Mouse (Mus musculus) T-cell, adult 2 months (primary cell): ENCODE data around the gene Esyt1.
"Not testable (repeated sequence)": the region's sequence is repeated elsewhere in the genome, so short reads cannot be mapped to it uniquely, and the experiment has no call there.

ENCODE experiments used
- DNase-seq: peaks from one replicate; pipeline ENCODE4 v3.0.0; 2022; ENCODE audit warnings: low spot score

Esyt1 gene

DNA sequence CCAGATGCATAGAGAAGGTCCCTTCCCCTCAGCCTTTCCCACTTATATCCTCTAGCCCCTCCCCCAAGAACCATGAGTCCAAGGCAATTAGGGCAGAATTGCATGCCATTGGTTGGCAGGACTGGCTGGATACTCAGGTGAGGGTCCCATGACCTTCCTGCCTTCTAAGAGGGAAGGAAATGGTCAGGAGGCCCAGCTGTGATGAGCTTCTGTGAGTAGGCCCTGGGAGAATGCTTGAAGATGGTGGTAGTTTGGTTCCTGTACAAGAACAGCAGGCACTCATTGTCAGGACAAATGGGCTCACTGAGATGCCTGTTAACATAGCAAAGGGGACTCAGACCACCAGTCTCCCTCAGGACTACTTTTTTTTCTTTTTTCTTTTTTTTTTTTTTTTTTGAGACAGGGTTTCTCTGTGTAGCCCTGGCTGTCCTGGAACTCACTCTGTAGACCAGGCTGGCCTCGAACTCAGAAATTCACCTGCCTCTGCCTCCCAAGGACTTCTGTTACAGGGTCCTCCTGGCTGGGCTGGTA is 12.7 kb upstream of the Esyt1 start:
- DNase-seq, result no peak

GRCm38 (mm10) chr10:128536266-128536940 is 10.7 kb upstream of the Esyt1 start:
- peak; percentile 94 for DNase-seq

DNA sequence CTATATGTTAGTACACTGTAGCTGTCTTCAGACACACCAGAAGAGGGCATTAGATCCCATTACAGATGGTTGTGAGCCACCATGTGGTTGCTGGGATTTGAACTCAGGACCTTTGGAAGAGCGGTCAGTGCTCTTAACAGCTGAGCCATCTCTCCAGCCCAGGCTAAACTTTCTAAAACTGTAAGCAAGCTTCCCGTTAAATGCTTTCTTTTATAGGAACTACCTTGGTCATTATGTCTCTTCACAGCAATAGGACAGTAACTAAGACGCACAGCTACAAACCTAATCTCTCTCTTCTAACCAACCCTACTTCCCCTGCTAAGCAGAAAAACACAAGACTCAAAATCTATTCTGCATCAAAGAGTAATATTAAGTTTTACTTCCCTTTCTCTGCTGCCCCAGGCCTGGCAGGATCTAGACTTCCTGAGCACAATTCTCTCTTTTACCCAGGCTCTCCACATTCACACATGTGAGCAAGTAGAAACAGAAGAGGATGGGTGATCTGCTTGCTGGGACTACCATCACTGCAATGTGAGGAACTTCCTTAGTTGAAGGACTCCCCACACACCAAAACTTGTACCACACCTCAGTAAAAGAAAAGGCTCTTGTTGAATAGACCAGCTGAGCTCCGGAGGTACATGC is 10.1 kb upstream of the Esyt1 start:
- DNase-seq, result no peak

DNA sequence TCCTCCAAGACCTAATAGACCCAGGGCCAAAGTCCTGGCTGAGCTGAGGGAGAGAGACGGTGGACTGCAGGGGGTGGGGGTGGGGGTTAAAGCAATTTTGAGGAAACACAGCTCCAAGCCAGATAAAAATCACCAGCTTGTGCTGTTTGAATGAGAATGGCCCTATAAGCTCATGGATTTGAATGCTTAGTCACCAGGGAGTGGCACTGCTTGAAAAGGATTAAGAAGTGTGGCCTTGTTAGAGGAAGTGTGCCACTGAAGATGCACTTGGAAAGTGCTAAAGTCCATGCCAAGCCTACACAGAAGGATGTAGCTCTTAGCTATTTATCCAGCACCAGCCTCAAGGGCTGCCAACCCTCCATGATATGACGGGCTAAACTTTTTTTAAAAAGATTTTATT is 9.5 kb upstream of the Esyt1 start:
- DNase-seq, result no peak

- no peak for DNase-seq
Measured at GRCm38 (mm10) chr10:128526366-128527356, 990 bp upstream of the Esyt1 start.

DNA sequence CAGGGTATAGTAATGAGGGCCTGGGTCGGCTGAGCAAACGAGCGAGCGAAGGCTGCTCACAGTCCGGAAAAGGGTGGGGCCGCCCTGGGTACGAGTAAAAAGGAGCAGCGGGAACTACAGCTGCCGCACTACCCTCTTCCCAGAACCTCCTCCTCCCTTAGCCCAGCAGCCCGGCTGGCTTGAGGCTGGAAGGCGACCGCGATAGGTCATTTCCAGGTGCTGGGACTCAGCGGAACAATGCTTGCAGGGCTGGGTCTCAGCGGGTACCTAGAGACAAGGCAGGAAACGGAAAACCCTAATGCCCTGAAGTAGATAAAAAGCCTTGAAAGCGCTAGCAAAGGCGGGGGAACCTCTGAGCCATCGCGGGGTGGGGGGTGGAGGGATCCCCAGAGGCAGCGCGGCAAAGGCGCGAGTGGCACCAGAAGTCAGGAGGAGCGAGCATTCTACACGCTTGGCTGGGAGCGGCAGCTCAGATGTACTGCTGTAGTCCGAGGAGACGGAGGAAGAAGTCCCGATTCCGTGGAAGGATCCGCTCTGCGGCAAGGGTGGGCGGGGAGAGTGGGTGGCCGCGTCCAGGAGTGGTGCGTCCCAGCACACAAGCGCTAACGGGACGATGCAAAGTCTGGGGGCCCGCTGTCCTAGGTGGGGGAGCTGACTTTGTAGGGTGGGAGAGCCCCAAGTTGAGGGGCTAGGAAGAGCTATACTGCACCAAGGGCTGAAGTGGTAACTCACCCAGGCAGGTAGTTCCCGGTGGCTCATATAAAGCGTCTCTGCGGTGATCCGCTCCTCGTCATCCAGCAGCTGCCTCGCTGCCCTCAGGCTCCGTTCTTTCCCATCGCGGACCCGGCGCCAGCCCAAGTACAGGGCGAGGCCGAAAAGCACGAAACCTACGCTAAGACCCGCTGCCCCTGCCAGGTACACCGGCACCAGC is 674 bp downstream of the Esyt1 start:
- DNase-seq, result peak; percentile 76

DNA sequence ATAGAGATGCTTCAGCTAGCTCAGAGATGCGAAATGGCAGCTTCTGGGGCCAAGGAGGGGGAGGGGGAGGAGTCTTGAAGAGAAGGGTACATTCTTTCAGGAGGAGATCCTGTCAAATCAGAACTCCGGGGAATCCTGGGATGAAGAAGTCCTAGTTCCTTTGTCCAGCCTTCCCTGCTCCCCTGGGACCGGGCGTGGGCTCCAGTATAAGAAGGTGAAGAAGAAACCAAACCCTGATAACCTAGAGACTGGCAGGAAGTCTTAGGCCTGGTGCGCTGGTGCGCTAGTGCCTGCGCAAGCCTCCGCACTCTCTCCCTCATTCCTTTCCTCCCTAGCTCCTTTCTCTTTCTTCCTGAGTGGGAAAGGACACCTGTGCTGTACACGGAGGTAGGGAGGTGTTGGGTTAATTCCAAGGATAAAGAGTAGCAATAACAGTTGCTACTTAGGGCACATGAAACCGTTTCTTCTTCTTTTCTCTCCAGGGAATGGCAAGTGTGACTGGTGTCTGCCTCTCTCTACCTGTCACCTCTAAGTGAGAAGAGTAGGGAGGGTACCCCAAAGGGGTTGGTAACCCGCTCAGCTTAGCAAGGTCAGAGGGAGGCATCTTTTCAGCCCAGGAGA is 1.4 kb downstream of the Esyt1 start:
- peak; percentile 29 for DNase-seq

GRCm38 (mm10) chr10:128522351-128522750 is 3.3 kb downstream of the Esyt1 start:
- no peak for DNase-seq

- no peak for DNase-seq
Measured at GRCm38 (mm10) chr10:128520591-128520990, 5.1 kb downstream of the Esyt1 start.

- DNase-seq, result peak; percentile 48
Measured at GRCm38 (mm10) chr10:128518833-128519232, 6.8 kb downstream of the Esyt1 start.

DNA sequence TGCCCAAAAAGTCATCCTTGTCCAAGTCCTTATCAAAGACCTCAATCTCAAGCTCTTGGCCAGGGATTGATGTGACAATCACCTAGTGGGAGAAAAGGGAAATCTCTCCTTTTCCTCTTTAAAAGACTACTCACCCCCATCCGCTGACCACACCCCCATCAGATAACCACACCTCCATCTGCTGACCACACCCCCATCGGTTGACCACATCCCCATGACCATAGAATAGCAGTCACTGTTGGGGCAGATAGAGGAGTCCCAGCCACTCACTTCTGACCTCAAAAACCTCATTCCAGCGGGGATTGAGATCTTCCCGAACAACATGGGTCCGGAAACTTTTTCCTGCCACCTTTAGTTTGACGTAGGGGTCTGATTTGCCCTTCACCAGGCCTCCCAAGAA is 9.0 kb downstream of the Esyt1 start:
- DNase-seq, result no peak

DNA sequence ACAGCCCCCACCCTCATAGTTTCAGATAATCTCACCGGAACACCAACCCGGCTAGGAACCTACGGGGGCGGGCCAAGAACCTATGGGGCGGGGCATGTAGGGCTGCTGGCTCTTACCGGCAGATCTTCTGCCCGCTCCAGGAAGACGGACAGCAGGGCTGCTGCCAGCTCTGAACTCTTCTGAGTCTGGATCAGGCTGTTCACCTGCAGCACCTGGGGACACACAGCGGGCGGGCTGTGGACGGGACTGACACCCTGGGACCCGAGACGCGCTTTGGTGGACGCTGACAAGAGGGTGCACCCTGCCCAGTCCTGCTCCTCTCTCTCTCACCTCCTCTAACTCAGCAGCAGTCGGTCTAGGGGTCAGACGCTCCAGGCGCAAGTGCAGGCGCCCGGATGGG is 9.6 kb downstream of the Esyt1 start:
- no peak for DNase-seq

DNA sequence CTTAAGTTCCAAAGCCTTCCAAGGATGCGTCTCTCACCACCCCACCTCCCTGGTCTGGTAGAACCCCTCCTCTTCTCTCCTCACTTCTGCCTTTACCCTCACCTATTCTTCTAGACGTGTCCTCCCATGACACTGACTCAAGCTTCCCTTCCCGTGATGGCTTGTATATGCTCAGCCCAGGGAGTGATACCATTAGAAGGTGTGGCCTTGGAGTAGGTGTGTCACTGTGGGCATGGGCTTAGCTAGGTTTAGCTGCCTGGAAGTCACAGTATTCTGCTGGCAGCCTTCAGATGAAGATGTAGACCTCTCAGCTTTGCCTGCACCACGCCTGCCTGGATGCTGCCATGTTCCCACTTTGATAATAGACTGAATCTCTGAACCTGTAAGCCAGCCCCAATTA is 10.6 kb downstream of the Esyt1 start:
- no peak for DNase-seq

- DNase-seq, result no peak
Measured at GRCm38 (mm10) chr10:128511761-128512160, 13.9 kb downstream of the Esyt1 start.

- DNase-seq, result no peak
Measured at GRCm38 (mm10) chr10:128511189-128511588, 14.5 kb downstream of the Esyt1 start.

DNA sequence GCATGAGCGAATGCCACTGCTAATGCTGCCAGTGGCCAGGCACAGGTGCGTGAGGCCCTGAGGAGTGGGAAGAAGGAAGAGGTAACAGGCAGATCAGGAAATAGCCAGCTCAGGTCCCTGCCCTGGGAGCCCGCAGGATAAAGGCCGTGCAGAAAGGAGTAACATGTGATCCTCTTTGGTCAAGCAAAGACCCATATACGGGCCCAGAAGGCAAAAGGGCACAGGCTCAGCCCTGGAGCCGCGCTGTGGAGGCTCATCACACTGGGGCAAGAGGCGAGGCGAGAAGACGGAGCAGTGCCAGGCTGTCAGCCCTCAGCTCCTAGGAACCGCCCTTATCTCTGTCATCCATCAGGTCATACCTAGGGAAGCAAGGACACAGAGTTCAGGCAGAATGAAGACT is 15.4 kb downstream of the Esyt1 start:
- no peak for DNase-seq

GRCm38 (mm10) chr10:128509831-128510230 is 15.8 kb downstream of the Esyt1 start:
- DNase-seq, result no peak

GRCm38 (mm10) chr10:128509203-128509602 is 16.5 kb downstream of the Esyt1 start:
- no peak for DNase-seq

GRCm38 (mm10) chr10:128508260-128508659 is 17.4 kb downstream of the Esyt1 start:
- DNase-seq, result no peak

- no peak for DNase-seq
Measured at GRCm38 (mm10) chr10:128505974-128506373, 19.7 kb downstream of the Esyt1 start.

GRCm38 (mm10) chr10:128505371-128505667 is 20.4 kb downstream of the Esyt1 start:
- DNase-seq, result not testable (repeated sequence)
